Mouse (Mus musculus) midbrain, postnatal 0 days (tissue): ENCODE measurements around the gene Rad51b. TPM values are rescaled to one million over a fixed set of nuclear protein-coding genes. Genes with fewer than 3 reads are reported as not detected.

Experiments
- ATAC-seq: fragments of 200-750 bp; cut with Nextera tagmentation; 2 replicates; pipeline ENCODE4 v1.8.0; 2017; ENCODE audit warnings: moderate number of reproducible peaks, mild to moderate bottlenecking, moderate TSS enrichment, moderate library complexity; ENCODE audit not compliant: low FRiP score
- DNase-seq: peaks from one replicate; pipeline ENCODE4 v3.0.0-alpha.2; 2015; ENCODE audit warnings: low spot score
- H3K27ac ChIP-seq: fragments of 300-500 bp; sonication (generic); 2 replicates; pipeline ENCODE4 v1.5.1; 2014; ENCODE audit warnings: low read depth, mild to moderate bottlenecking, low read length, mixed read lengths
- H3K27me3 ChIP-seq: fragments of 300-500 bp; sonication (generic); 2 replicates; pipeline ENCODE4 v1.6.1; 2014; ENCODE audit warnings: low read length, control low read depth, mixed read lengths; ENCODE audit not compliant: insufficient read depth
- H3K36me3 ChIP-seq: fragments of 300-500 bp; sonication (generic); 2 replicates; pipeline ENCODE4 v1.6.1; 2014; ENCODE audit warnings: low read length, control low read depth, mixed read lengths; ENCODE audit not compliant: insufficient read depth
- H3K4me1 ChIP-seq: fragments of 300-500 bp; sonication (generic); 2 replicates; pipeline ENCODE4 v1.6.1; 2014; ENCODE audit warnings: mild to moderate bottlenecking, control low read depth, antibody characterized with exemption, low read length, mixed read lengths; ENCODE audit not compliant: insufficient read depth
- H3K4me2 ChIP-seq: fragments of 300-500 bp; sonication (generic); 2 replicates; pipeline ENCODE4 v1.6.1; 2014; ENCODE audit warnings: low read depth, mild to moderate bottlenecking, low read length, mixed read lengths; ENCODE audit not compliant: poor library complexity, severe bottlenecking
- H3K4me3 ChIP-seq: fragments of 300-500 bp; sonication (generic); 2 replicates; pipeline ENCODE4 v1.5.1; 2014; ENCODE audit warnings: low read depth, mild to moderate bottlenecking, low read length, moderate library complexity
- H3K9ac ChIP-seq: fragments of 300-500 bp; sonication (generic); replicated peaks from 2 replicates; pipeline ENCODE4 v1.6.1; 2014; ENCODE audit warnings: mild to moderate bottlenecking, low read length, moderate library complexity, mixed read lengths; ENCODE audit not compliant: poor library complexity, severe bottlenecking
- H3K9me3 ChIP-seq: fragments of 300-500 bp; sonication (generic); 2 replicates; pipeline ENCODE4 v1.6.1; 2016; ENCODE audit warnings: low read length, control low read depth
- CTCF ChIP-seq: IDR thresholded peaks from 2 replicates; pipeline ENCODE4 v1.5.1; 2016; ENCODE audit warnings: antibody characterized with exemption, mild to moderate bottlenecking
- WGBS: fragments of 180-500 bp; shearing (Covaris S2); extraction: QIAGEN DNeasy Blood & Tissue Kit; methylation state at CpG from one replicate; pipeline ENCODE4 v1.1.7; 2014; 5-methylcytosine and 5-hydroxymethylcytosine counted together
- polyA plus RNA-seq: library from polyadenylated mRNA; unstranded; fragments of >200 nt; fragmentation: Nextera tagmentation; extraction: Ambion mirVana; gene quantifications from 2 replicates; pipeline ENCODE4 v1.2.1, GENCODE M21; 2015
- total RNA-seq: library from RNA; depleted of rRNA; stranded (reverse); fragments of >200 nt; gene quantifications from 2 replicates; pipeline ENCODE4 v1.2.3, GENCODE M21; 2014

Gene Rad51b
- total and polyA plus RNA-seq, 2 experiments from 2014 or later: 0.22 to 0.74 TPM

- no peak for DNase-seq
- H3K4me3 ChIP-seq: no peak overlapping the region
- no peak overlapping the region for H3K4me2 ChIP-seq
- no peak for ATAC-seq
- H3K36me3 ChIP-seq: no peaks in the 10 kb centered on the region
- no peaks in the 10 kb centered on the region for H3K27me3 ChIP-seq
- H3K4me1 ChIP-seq: 0 out of 2 replicates have a peak, but pooled peaks cover 3% of the 10 kb centered on the region
- H3K27ac ChIP-seq: no peak overlapping the region
- no peak overlapping the region for H3K9ac ChIP-seq
- H3K9me3 ChIP-seq: no peaks in the 10 kb centered on the region
- TF ChIP-seq CTCF: no peak
- WGBS: 77% methylated on average over 3 of the region's 3 CpGs
These were observed 55.1 kb downstream of the Rad51b start for GRCm38 (mm10) chr12:79352086-79352741.

- Histone ChIP-seq H3K27me3 (no peaks in the 10 kb centered on the region), H3K4me3 (no peak overlapping the region), H3K4me2 (no peak overlapping the region), H3K9me3 (no peaks in the 10 kb centered on the region), H3K36me3 (no peaks in the 10 kb centered on the region), H3K9ac (no peak overlapping the region), H3K27ac (peak overlapping the region; percentile 57), H3K4me1 (0 out of 2 replicates have a peak, but pooled peaks cover 3% of the 10 kb centered on the region)
- ATAC-seq (no peak), DNase-seq (no peak)
- WGBS: 9% methylated on average over 3 of the region's 3 CpGs
- TF ChIP-seq CTCF: no peak
These were observed 55.6 kb downstream of the Rad51b start for GRCm38 (mm10) chr12:79352742-79353114.

GRCm38 (mm10) chr12:79353356-79353755 is 56.3 kb downstream of the Rad51b start:
- DNase-seq (no peak), ATAC-seq (no peak)
- Histone ChIP-seq H3K27ac (no peak overlapping the region), H3K27me3 (no peaks in the 10 kb centered on the region), H3K36me3 (no peaks in the 10 kb centered on the region), H3K4me3 (no peak overlapping the region), H3K4me1 (0 out of 2 replicates have a peak, but pooled peaks cover 3% of the 10 kb centered on the region), H3K9me3 (no peaks in the 10 kb centered on the region), H3K4me2 (no peak overlapping the region), H3K9ac (no peak overlapping the region)
- 53% methylated on average over 5 of the region's 5 CpGs for WGBS
- no peak for TF ChIP-seq CTCF

GRCm38 (mm10) chr12:79354621-79355020 is 57.5 kb downstream of the Rad51b start:
- H3K4me2 ChIP-seq: no peak overlapping the region
- no peak overlapping the region for H3K4me3 ChIP-seq
- no peaks in the 10 kb centered on the region for H3K36me3 ChIP-seq
- 0 out of 2 replicates have a peak, but pooled peaks cover 3% of the 10 kb centered on the region for H3K4me1 ChIP-seq
- H3K27me3 ChIP-seq: no peaks in the 10 kb centered on the region
- ATAC-seq (no peak), DNase-seq (no peak)
- no peaks in the 10 kb centered on the region for H3K9me3 ChIP-seq
- H3K9ac ChIP-seq: no peak overlapping the region
- TF ChIP-seq CTCF: no peak
- no peak overlapping the region for H3K27ac ChIP-seq
- WGBS: 76% methylated on average over 7 of the region's 7 CpGs

- H3K9ac ChIP-seq: no peak overlapping the region
- no peak overlapping the region for H3K27ac ChIP-seq
- H3K9me3 ChIP-seq: no peaks in the 10 kb centered on the region
- ATAC-seq (no peak), DNase-seq (no peak)
- no peaks in the 10 kb centered on the region for H3K27me3 ChIP-seq
- H3K4me1 ChIP-seq: 0 out of 2 replicates have a peak, but pooled peaks cover 3% of the 10 kb centered on the region
- no peak overlapping the region for H3K4me2 ChIP-seq
- WGBS: 88% methylated on average over 4 of the region's 4 CpGs
- no peak overlapping the region for H3K4me3 ChIP-seq
- no peaks in the 10 kb centered on the region for H3K36me3 ChIP-seq
- no peak for TF ChIP-seq CTCF
These were observed 59.1 kb downstream of the Rad51b start for GRCm38 (mm10) chr12:79356138-79356537.

- 86% methylated on average over 5 of the region's 5 CpGs for WGBS
- Histone ChIP-seq H3K27me3 (no peaks in the 10 kb centered on the region), H3K4me2 (no peak overlapping the region), H3K4me3 (no peak overlapping the region), H3K27ac (no peak overlapping the region), H3K36me3 (no peaks in the 10 kb centered on the region), H3K9ac (no peak overlapping the region), H3K9me3 (no peaks in the 10 kb centered on the region), H3K4me1 (0 out of 2 replicates have a peak, but pooled peaks cover 3% of the 10 kb centered on the region)
- DNase-seq: no peak
- no peak for ATAC-seq
- no peak for TF ChIP-seq CTCF
These were observed 60.5 kb downstream of the Rad51b start for GRCm38 (mm10) chr12:79357631-79358030.
